Mouse (Mus musculus) right cerebral cortex, postnatal 14 days (tissue): Measurements from ENCODE around the gene Ada.
A peak's percentile ranks its signal among the peaks of the same experiment; 100 is the strongest.

Experiments
- DNase-seq: peaks from one replicate; pipeline ENCODE4 v3.0.0; 2022

Ada gene

DNA sequence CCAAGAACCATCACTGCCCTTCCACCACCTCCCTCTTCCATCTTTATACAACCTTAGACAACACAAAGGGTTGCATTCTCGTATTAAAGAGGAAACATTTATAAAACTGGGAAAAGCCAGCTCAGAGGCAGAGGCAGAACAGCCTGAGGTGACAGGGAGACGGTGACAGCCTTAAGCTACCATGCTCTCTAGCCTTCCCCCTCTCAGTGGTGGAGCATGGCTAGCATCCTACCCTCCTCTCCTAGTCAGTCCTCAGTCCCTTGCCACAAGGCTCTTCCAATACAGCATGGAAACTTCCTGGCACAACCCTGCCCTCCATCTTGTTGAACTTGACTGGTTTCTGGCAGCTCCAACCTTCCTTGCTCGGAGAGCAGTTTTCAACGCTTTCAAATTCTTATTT, 21.7 kb downstream of the Ada start:
- no peak for DNase-seq

DNA sequence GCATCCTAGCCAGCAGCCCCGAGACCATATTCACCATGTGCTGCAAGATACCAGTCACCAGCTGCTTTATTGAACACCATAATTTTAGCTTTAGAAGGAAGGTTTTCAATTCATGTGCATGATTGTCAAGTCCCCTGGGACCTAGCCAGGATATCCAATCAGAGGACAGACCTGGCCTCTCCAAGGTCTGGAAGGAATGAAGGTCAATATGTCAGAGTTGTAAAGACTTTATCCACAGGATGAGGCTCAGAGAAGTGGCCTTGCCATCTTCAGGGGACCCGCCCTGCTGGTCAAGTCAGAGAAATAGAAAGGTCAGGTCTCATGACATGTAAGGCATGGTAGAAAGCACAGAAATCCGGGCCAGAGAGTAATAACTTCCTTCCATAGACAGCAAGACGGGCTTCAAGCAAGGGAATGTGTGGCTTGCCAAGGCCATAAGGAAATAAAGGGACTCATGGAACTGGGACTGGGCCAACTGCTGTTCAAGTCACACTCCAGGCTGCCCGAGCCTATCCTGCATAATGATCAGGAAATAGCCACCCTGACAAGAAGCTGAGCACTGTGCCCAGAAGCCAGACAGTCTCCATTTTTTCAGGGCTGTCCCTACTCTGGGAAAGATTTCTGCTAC, 23.2 kb downstream of the Ada start:
- DNase-seq, result no peak

GRCm38 (mm10) chr2:163722550-163722949, 27.5 kb downstream of the Ada start:
- DNase-seq, result peak; percentile 66

DNA sequence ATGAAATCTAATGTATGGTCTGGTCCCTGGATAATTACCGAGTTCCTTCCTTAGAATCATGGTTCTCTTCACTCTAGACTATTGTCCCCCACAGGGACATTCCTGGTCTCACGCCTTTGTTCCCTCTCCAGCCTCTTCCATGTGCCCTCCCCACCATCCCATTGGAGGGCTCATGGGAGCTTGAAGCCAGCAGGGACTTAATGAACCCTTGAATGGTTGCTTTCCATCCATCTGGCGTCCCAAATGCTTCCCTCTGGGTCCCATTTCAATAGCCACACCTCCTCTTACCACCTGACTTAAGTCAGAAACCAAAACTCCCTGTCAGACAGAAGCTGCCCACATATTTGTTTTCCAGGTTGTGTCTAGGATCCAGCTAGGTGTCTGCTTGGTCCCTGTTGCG, 30.4 kb downstream of the Ada start:
- no peak for DNase-seq

DNA sequence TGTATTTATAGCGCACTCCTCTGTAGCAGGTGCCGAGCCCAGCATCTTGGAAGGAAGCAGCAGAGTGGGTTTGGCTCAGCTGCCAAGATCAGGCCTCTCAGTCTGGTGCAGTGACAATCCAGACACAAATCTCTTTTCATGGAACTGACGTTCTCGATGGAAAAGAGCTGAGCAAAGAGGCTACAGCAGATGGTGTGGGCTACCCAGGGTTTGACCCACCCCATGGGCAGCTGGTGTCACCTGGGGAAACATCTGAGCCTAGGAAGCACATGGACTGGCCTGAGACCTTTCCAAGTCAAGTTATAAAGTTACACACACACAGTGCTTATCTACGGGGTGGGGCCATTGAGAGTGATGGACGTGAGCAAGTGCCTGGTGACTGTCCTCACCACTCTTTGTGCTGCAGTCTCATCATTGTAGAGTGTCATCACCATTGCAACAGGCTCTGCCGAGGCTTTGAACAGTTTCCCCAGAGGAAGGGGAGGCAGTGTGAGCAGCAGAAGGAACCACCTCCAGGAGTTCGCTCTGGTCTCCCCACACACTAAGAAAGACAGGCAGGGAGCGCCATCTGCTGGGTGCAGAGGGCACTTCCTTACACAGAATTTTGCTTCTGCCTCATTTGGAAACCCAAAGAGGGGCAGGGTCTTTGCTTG, 31.0 kb downstream of the Ada start:
- DNase-seq, result peak; percentile 86

- no peak for DNase-seq
These were observed 31.5 kb downstream of the Ada start for GRCm38 (mm10) chr2:163718526-163718925.

DNA sequence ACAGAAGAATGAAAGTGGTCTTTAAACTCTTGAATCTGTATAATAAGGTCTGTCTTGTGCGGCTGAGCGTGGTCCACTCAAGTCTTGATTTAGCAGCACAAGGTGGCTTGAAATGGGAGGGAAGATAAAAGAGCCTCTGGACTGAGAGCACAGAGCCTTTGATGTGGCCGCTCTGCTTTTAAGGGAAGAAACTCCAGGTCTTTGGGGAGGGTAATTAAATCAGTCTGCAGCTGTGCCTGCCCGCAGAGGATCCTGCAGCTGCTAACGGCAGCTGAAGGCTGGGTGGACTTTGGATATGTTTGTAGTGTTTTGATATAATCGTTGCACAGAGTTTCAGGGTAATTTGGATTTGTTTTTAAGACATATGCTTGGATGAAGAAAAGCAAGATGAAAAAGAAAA, 33.2 kb downstream of the Ada start:
- no peak for DNase-seq

- DNase-seq, result no peak
These were observed 33.6 kb downstream of the Ada start for GRCm38 (mm10) chr2:163716448-163716847.

- DNase-seq, result no peak
These were observed 36.7 kb downstream of the Ada start for GRCm38 (mm10) chr2:163713340-163713739.

DNA sequence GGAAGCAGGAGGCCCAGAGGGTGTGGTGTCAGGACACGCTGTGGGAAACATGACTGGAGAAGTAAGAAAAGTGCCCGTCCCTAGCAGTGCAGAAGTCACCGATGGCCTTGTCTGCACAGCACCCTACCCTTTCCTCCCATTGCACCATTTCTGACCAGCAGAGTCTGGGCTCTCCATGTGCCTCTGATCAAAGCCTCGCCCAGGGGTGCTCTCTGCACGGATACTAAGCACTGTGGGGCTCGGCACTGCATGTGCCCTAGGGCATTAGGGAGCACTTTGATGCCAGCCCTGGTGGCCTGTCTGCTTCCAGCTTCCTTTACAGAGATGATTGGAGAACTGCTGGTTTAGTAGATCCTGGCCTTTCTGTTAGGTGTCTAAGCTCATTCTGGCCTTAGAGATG, 37.2 kb downstream of the Ada start:
- DNase-seq, result no peak

DNA sequence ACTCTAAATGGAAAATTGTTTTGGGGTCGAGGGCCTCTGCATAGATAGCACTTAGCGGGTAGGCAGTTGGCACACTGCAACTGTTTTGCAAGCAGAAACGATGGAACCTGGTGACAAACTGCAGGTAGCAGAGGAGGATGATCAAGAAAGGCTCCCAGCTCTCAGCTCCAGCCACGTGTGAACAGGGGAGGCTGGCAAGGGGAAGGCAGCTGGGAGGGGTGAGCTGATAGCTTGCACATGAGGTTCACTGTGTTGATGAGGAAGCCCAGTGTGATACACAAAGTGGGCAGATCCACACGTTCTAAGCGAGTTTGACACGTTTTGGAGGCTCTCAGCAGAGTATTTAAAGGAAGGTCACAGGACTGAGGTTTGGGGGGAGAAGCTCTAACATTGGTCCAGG, 37.6 kb downstream of the Ada start:
- DNase-seq, result no peak

- no peak for DNase-seq
These were observed 38.6 kb downstream of the Ada start for GRCm38 (mm10) chr2:163711368-163711868.

- DNase-seq, result no peak
These were observed 39.4 kb downstream of the Ada start for GRCm38 (mm10) chr2:163710606-163711159.

GRCm38 (mm10) chr2:163710000-163710399, 40.0 kb downstream of the Ada start:
- no peak for DNase-seq

GRCm38 (mm10) chr2:163708763-163709250, 41.2 kb downstream of the Ada start:
- no peak for DNase-seq

- DNase-seq, result no peak
These were observed 41.7 kb downstream of the Ada start for GRCm38 (mm10) chr2:163708321-163708720.

DNA sequence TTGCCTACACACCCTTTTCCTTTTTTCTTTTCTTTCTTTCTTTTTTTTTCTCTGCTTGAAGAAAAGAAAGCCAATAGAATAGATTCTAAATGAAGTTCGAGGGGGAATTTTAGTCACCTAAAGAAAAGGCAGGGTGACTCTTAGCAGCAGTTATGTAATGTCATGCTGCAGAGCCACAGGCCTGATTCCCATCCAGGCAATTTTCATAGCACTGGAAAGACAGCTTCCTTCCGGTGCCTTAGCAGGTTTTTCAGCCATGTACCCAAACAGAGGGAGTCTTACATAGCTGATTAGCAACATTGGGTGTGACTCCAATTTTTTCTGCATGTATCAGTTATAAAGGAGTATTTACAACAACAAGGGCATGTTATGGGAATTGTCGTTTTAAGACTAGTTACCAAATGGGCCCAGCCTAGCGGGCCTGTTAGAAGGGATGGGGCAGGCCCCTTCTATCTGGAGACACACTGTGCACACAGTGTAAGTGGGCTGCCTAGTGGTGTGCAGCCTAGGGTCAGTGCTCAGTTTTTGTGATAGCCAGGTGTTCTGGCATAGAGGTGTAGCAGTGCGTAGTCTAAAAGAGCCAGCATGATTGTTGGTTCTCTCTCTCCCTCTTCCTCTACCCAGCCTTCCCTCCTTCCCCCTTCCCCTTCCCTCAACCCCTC, 46.3 kb downstream of the Ada start:
- DNase-seq, result no peak

GRCm38 (mm10) chr2:163702921-163703320, 47.1 kb downstream of the Ada start:
- DNase-seq, result no peak

DNA sequence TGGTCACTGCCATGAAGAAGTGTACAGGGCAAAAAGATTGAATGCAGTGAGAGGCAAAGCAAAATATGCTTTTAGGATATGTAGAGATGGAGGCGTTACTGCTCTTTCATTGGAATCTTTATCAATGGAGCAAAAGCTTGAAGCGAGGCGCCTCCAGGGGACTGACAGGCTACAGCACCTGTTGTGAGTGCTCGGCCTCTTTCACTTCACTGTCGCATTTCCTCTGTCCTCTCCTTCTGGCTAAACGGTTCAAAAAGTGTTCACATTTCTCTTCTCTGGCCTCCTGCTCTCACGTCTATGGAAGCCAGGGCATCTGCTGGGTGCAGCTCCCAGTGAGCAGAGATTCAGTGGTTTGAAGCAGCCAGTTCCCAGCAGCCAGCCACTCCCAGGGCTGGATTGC, 47.6 kb downstream of the Ada start:
- no peak for DNase-seq

DNA sequence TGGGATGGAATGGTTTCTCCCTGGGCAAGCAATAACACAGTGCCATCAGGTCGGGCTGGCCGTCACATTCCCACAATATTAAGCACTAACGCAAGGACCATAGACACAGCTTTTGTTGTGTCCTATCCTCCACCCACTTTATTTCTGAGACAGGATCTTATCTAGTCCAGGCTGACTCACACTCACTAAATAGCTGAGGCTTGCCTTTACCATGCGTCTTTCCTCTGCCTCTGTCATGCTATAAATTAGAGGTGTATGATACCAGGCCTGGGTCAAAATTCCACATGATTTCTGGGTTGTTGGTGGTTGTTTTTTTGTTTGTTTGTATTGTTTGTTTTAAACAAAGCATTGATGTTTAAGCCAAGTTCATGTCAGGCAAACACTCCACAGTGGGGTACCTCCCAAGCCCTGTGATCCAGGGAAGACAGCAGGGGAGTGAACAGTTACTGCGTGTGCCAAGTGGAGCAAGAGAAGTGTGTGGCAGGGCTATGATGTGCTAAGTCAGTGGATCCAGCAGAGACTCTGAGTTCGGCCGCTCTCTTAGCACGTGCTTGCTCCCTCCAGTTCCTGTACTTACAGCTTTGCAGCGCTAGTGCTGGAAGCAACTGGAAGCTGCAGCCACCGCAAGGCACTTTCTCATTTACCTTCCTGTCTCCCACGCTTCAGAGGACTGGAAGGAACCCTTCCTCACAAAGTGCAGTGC, 50.8 kb downstream of the Ada start:
- no peak for DNase-seq

- DNase-seq, result no peak
These were observed 52.1 kb downstream of the Ada start for GRCm38 (mm10) chr2:163697764-163698480.

GRCm38 (mm10) chr2:163696763-163697162, 53.3 kb downstream of the Ada start:
- no peak for DNase-seq
